ENCODE assay signal across 43 mouse cellular contexts in the genomic region with DNA sequence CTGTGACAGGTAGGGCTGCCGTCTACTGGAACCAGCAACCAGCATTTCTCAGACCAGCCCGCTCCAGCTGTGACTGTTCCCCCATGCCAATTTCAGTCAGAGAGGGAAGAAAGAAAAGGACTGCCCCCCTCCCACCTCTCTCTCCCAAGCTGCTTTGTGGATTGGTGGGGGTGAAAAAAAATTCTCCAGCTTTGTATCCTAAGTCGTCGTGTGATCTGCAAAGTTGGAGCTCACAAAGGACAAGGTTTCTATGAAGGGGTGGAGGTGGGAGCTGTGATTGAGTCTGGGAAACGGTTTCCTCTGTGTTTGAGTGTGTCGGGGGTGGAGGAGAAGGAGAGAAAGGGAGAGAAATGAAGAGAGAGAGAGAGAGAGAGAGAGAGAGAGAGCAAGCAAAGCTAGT. TPM values are rescaled to one million over a fixed set of nuclear protein-coding genes. Genes with fewer than 3 reads are reported as not detected.
"Had no signal": no experiment of that assay in that cellular context is flagged by ENCODE, and none has a peak within 500 bp of the region (broad histone marks: within the 10 kb centered on the region; RNA-seq: fewer than 3 reads in every experiment).

No protein-coding gene starts in this region.

- H3K27me3 ChIP-seq: hindbrain, embryonic 15.5 days; intestine, embryonic 15.5 days had no signal

- ATAC-seq: hindbrain, embryonic 16.5 days; hindbrain, postnatal 0 days; inflammation-experienced regulatory T-cells, adult 6 months; intestine, embryonic 15.5 days; intestine, embryonic 16.5 days; intestine, postnatal 0 days had no signal

- H3K4me3 ChIP-seq: heart, embryonic 12.5 days; heart, embryonic 13.5 days; heart, embryonic 15.5 days; hindbrain, embryonic 10.5 days; hindbrain, embryonic 12.5 days; hindbrain, embryonic 13.5 days; hindbrain, embryonic 15.5 days; intestine, embryonic 15.5 days; kidney, embryonic 15.5 days; layer of hippocampus, adult 2 months; left cerebral cortex, adult 2 months had no signal

- H3K36me3 ChIP-seq: heart, embryonic 12.5 days; heart, embryonic 13.5 days; heart, embryonic 15.5 days; hindbrain, embryonic 10.5 days; hindbrain, embryonic 12.5 days; hindbrain, embryonic 13.5 days; intestine, embryonic 15.5 days; kidney, embryonic 15.5 days had no signal

- H3K9ac ChIP-seq: heart, embryonic 12.5 days; heart, embryonic 13.5 days; heart, embryonic 15.5 days; hindbrain, embryonic 12.5 days; hindbrain, embryonic 13.5 days; hindbrain, embryonic 14.5 days; hindbrain, embryonic 15.5 days; intestine, embryonic 15.5 days; kidney, embryonic 15.5 days had no signal

- H3K4me2 ChIP-seq: heart, embryonic 12.5 days; heart, embryonic 13.5 days; heart, embryonic 15.5 days; hindbrain, embryonic 12.5 days; hindbrain, embryonic 13.5 days; hindbrain, embryonic 14.5 days; hindbrain, embryonic 15.5 days; intestine, embryonic 15.5 days; kidney, embryonic 15.5 days had no signal

- H3K27ac ChIP-seq: heart, embryonic 13.5 days; heart, embryonic 15.5 days; hindbrain, embryonic 10.5 days; hindbrain, embryonic 12.5 days; hindbrain, embryonic 13.5 days; hindbrain, embryonic 14.5 days; hindbrain, embryonic 15.5 days; hindbrain, postnatal 0 days; intestine, embryonic 15.5 days; kidney, embryonic 15.5 days; kidney, postnatal 0 days; layer of hippocampus, adult 2 months; left cerebral cortex, adult 2 months had no signal

- H3K9me3 ChIP-seq: heart, embryonic 12.5 days; heart, embryonic 13.5 days; heart, embryonic 15.5 days; hindbrain, embryonic 10.5 days; hindbrain, embryonic 12.5 days; hindbrain, embryonic 13.5 days; hindbrain, embryonic 15.5 days; intestine, embryonic 15.5 days; kidney, embryonic 15.5 days had no signal

- DNase-seq: heart, postnatal 10 days; heart, postnatal 14 days; heart, postnatal 36 days; heart, postnatal 4 days; kidney, adult 11 months; kidney, adult 18-20 months; kidney, adult 2 months; kidney, adult 8-10 months; kidney, adult 9 months; kidney, postnatal 10 days; kidney, postnatal 14 days; kidney, postnatal 25 days; kidney, postnatal 36 days; kidney, postnatal 4 days; layer of hippocampus, adult 9-11 months; layer of hippocampus, postnatal 36 days had no signal

- H3K4me1 ChIP-seq: heart, embryonic 12.5 days; heart, embryonic 13.5 days; heart, embryonic 15.5 days; intestine, embryonic 15.5 days had no signal

RNA-seq across cellular contexts. Expression of a gene that starts 9.6 kb away (rescaled TPM):
- total RNA-seq: heart, postnatal 10 days; heart, postnatal 14 days; heart, postnatal 25 days; heart, postnatal 36 days; heart, postnatal 4 days; hematopoietic stem cell, adult 5-6 weeks had no signal
- polyA plus RNA-seq: heart, embryonic 12.5 days; heart, embryonic 13.5 days; heart, embryonic 14.5 days; heart, embryonic 15.5 days; heart, embryonic 16.5 days; heart, postnatal 0 days; inflammation-experienced regulatory T-cells, adult 6 months; intestine, embryonic 14.5 days; intestine, embryonic 15.5 days; intestine, embryonic 16.5 days; intestine, postnatal 0 days; kidney, adult 2 months; kidney, embryonic 14.5 days; kidney, embryonic 15.5 days; kidney, embryonic 16.5 days; kidney, postnatal 0 days; large intestine, adult 2 months had no signal
